Mouse (Mus musculus) right cerebral cortex, postnatal 36 days (tissue): ENCODE results near the gene Gas6.

Source experiments
- DNase-seq, 2 experiments: peaks; one replicate each; pipeline ENCODE4 v3.0.0; 2022; ENCODE audit warnings: low spot score in 2 of 2, mixed read lengths in 1 of 2

Gas6 gene

GRCm38 (mm10) chr8:13493858-13494631, at the start of gene Gas6:
Gas6 (minus strand) TSS chr8:13494490.
- DNase-seq, result peak; percentile 41 to 57

GRCm38 (mm10) chr8:13541526-13541925, 47.2 kb upstream of the Gas6 start:
- no peak for DNase-seq

- DNase-seq, result no peak
Observed at GRCm38 (mm10) chr8:13540122-13540521, 45.8 kb upstream of the Gas6 start.

- DNase-seq, result peak; percentile 45 to 56
Observed at GRCm38 (mm10) chr8:13538821-13539220, 44.5 kb upstream of the Gas6 start.

GRCm38 (mm10) chr8:13537102-13537501, 42.8 kb upstream of the Gas6 start:
- no peak for DNase-seq

- DNase-seq, result no peak
Observed at GRCm38 (mm10) chr8:13533123-13533522, 38.8 kb upstream of the Gas6 start.

- no peak for DNase-seq
Observed at GRCm38 (mm10) chr8:13531602-13532171, 37.4 kb upstream of the Gas6 start.

GRCm38 (mm10) chr8:13530941-13531340, 36.7 kb upstream of the Gas6 start:
- peak; percentile 32 to 53 for DNase-seq

- DNase-seq, result no peak
Observed at GRCm38 (mm10) chr8:13530401-13530800, 36.1 kb upstream of the Gas6 start.

GRCm38 (mm10) chr8:13529891-13530316, 35.6 kb upstream of the Gas6 start:
- peak; percentile 58 to 63 for DNase-seq

GRCm38 (mm10) chr8:13529011-13529840, 34.9 kb upstream of the Gas6 start:
- no peak for DNase-seq

GRCm38 (mm10) chr8:13521392-13521791, 27.1 kb upstream of the Gas6 start:
- DNase-seq, result no peak

- DNase-seq, result no peak
Observed at GRCm38 (mm10) chr8:13520349-13520748, 26.1 kb upstream of the Gas6 start.

GRCm38 (mm10) chr8:13519503-13519902, 25.2 kb upstream of the Gas6 start:
- DNase-seq, result peak; percentile 56 to 67

- no peak for DNase-seq
Observed at GRCm38 (mm10) chr8:13517284-13517781, 23.0 kb upstream of the Gas6 start.

- no peak for DNase-seq
Observed at GRCm38 (mm10) chr8:13516728-13517127, 22.4 kb upstream of the Gas6 start.

- DNase-seq, result no peak
Observed at GRCm38 (mm10) chr8:13516011-13516442, 21.7 kb upstream of the Gas6 start.

GRCm38 (mm10) chr8:13513556-13514370, 19.5 kb upstream of the Gas6 start:
- DNase-seq, result no peak

- DNase-seq, result no peak
Observed at GRCm38 (mm10) chr8:13512677-13513076, 18.4 kb upstream of the Gas6 start.

GRCm38 (mm10) chr8:13512016-13512415, 17.7 kb upstream of the Gas6 start:
- DNase-seq, result no peak

- DNase-seq, result no peak
Observed at GRCm38 (mm10) chr8:13507284-13507937, 13.1 kb upstream of the Gas6 start.
